Mouse (Mus musculus): ENCODE data around the gene Serbp1. TPM values are rescaled to one million over a fixed set of nuclear protein-coding genes. Genes with fewer than 3 reads are reported as not detected.

Serbp1 gene
- total RNA-seq, 1 experiment from 2014 or later = 922 TPM

DNA sequence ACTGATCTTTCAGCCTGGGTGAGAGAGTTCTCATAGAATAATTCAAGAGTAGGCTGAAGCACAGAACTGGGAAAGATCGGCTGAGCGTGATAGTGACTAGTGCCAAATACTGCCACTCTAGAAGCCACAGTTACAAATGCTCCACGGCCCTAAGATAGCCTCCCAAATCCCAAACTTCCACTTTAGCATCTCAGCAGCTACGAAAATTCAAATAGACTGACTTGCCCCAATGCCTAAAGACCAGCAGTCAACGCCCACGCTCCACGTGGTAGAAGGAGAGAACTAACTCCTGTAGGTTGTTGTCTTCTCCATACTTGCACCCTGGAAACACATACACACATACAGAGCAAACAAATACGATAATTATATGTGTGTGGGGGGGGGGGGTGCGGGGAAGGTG lies 8.5 kb upstream of the Serbp1 start:
- no peak for ATAC-seq (replicated peaks; ENCODE audit: insufficient number of reproducible peaks, low FRiP score, low TSS enrichment, poor library complexity, severe bottlenecking)

DNA sequence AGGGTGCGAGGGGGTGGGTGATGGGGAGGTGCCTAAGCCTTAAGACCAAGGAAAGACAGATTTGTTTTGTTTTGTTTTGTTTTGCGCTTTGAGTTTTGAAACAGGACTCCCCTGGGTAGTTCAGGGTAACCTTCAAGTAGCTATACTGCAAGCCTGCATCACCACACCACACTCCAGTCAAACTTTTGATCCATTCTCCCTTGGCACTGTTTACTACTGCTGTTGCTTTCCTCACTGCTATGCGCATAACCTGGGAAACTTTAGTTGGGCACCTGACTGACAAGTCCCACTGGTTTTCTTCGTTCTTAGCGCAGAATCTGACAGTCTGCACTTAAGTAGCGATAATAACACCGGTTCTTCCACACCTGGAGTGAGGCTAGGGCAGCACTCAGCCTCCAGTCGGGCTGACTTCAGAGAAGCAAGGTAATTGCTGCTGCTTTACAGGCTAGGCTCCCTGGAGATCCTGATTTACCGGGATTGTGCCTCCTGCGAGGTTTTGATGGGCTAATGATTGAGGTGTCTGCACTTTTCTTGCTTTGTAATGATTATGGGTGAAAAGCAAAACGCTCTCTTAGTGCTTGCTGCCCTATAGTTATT lies 8.0 kb upstream of the Serbp1 start:
- no peak for ATAC-seq (replicated peaks; ENCODE audit: insufficient number of reproducible peaks, low FRiP score, low TSS enrichment, poor library complexity, severe bottlenecking)

DNA sequence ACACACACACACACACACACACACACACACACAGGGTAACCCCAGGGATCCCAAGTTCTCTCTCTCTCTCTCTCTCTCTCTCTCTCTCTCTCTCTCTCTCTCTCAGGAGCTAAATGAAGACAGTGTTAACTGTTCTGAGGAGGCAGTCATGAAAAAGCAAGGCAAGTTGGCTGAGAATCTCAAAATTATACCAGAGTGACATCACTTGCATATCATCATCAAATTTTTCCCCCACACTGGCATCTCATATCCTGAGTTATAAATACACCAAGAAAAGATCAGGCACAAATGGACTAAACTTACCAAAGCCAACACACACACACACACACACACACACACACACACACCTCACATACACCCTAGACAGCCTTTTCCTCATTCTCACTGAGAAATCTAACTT lies 7.0 kb upstream of the Serbp1 start:
- ATAC-seq (replicated peaks; ENCODE audit: insufficient number of reproducible peaks, low FRiP score, low TSS enrichment, poor library complexity, severe bottlenecking) = no peak

DNA sequence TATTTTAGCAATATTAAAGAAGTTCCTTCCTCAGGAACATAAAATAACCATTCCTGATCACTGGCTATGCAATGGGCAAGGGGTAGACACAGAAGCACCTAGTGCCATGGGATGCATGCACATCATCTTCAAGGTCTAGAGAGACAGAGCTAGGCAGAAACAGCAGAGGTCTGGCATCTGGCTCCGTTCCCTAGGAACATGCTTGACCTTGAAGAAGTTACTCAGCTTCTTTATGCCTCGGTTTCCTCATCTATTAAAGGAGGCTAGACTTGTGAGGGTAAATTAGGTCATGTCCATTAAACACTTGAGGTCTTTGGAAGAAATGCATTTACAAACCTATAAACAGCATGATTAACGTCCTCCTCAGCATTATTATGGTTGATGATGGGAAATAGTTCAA lies 2.3 kb upstream of the Serbp1 start:
- no peak for ATAC-seq (replicated peaks; ENCODE audit: insufficient number of reproducible peaks, low FRiP score, low TSS enrichment, poor library complexity, severe bottlenecking)

DNA sequence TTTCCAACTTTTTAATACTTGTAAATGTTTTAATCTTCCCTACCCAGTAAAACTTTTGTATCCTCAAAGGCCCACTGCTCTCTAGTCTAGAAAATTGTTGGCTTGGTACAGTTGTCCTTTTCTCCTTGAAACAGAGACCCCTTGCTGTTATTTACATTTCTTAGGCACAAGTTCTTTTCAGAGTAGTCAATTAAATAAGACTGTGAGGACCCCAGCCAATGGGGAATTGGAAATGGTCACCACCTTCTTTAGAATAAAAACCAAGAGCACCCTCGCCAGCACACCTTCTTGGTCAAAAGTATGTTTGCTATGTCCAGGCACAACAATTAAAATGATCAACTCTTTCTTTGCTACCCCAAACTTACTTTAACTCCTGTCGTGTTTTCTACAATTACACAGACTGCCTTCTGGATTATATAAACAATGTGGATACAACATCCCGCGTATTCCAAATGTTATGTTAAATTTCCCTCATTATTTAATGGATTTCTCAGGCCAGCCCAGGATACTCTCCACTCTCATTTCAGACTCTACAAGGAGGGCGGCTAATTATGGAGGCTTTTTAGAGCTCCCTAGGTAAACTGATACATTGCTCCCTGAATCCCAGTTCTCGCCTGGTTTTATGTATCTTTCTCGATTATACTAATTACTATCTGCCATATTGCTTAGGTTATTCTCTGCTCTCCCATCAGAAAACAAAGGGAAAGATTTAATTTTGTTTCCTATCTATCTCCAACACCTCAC lies 1.3 kb upstream of the Serbp1 start:
- ATAC-seq (replicated peaks; ENCODE audit: insufficient number of reproducible peaks, low FRiP score, low TSS enrichment, poor library complexity, severe bottlenecking) = no peak

DNA sequence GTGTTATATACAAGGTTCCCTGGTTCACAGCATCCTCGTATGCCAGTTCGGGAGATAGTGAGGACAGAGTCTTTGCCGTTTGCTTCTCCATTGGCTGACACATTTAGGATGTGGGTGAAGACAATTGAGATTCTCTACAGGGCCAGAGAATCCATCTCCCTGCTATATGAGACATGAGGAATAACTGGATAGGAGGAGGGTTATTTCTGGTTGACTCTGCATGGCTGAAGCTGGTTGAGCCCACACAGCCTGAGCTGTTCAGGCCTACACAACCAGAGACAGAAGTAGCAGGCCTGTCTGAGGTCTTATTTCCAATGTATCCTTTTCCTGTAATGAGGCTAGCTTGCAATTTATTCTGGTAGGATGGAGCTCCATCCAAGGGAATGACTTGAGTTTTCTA lies 3.3 kb downstream of the Serbp1 start:
- ATAC-seq (replicated peaks; ENCODE audit: insufficient number of reproducible peaks, low FRiP score, low TSS enrichment, poor library complexity, severe bottlenecking) = no peak

DNA sequence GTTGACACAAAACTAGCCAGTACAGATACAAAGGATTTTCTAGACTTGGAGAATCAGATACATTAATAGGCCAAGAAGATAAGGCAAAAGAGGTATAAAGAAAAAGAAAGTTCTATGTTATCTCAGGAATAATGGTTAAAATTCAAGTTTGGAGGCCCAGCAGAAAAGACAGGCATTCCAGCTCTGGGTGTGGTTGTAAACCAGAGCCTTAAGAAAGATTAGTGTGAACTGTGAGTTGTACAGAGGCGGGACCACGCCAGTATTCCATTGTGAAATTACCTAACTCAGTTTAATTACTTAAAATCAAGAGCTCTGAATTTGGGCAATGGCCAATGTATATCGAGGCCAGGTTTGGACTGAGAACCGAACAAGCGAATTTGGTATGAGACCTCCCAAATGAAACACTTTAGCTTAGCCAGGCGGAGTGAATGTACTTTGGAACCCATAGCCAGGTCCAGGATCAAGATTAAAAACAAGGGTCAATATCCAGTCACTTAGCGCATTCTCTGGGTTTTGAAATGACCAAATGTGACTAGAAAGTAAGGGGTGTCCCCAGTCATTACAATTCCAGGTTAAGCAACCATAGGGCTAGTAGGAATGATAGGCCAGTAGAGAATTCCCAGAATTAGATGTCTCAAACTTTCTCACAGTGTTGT lies 5.9 kb downstream of the Serbp1 start:
- no peak for ATAC-seq (replicated peaks; ENCODE audit: insufficient number of reproducible peaks, low FRiP score, low TSS enrichment, poor library complexity, severe bottlenecking)

DNA sequence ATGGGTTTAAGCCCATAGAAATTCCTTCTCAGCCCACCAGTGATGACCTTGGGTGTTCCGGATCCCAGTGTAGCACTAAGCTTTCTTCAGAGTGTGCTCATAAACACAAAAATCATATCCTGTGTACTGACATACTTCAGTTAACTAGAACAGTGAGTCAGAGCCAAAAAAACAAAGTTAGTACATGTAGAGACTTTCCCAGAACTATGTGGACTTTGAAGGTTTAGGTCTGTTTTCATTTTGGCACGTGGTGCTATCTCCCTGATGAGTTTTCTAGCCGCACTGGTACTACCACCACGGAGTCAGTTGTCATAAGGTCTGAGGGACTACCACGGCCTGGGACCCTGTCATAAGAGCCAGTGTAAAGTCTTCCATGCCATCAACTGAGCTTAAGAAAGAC lies 6.5 kb downstream of the Serbp1 start:
- no peak for ATAC-seq (replicated peaks; ENCODE audit: insufficient number of reproducible peaks, low FRiP score, low TSS enrichment, poor library complexity, severe bottlenecking)

DNA sequence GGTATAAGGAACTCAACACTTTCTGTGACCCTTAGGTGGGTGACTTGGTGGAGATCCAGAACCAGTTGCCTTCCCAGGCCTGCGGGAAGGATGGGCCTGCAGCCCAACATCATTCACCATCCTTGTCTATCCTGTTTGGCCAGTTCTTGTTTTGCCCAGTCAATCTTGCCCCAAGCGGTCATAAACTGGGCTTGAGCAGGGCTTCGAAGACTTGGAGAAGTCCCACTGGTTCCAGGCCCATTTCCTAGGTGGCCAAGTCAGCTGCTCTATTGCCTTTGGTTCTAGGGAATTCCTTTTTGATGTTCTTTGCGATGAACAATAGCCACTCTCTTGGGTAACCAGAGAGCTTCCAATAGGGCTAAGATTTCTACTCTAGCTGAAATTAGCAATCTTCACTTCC lies 13.1 kb downstream of the Serbp1 start:
- ATAC-seq (replicated peaks; ENCODE audit: insufficient number of reproducible peaks, low FRiP score, low TSS enrichment, poor library complexity, severe bottlenecking) = no peak

DNA sequence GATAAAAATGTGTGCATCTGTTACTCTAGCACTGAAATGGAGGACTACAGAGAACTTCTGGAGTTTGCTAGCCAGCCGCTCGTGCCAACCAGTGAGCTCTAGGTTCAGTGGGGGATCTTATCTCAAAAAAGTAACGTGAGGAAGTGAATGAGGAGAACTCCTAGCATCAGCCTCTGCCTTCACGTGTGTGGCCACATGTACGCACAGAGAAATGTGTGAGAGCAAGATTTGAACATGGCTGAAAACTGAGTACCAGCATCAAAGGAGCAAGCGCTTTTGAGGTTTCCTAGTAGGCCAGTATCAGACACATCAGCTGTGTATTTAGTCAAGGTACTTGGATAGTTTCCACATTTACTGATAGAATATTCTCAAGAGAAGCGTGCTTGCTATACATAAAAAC lies 27.0 kb downstream of the Serbp1 start:
- no peak for ATAC-seq (replicated peaks; ENCODE audit: insufficient number of reproducible peaks, low FRiP score, low TSS enrichment, poor library complexity, severe bottlenecking)

DNA sequence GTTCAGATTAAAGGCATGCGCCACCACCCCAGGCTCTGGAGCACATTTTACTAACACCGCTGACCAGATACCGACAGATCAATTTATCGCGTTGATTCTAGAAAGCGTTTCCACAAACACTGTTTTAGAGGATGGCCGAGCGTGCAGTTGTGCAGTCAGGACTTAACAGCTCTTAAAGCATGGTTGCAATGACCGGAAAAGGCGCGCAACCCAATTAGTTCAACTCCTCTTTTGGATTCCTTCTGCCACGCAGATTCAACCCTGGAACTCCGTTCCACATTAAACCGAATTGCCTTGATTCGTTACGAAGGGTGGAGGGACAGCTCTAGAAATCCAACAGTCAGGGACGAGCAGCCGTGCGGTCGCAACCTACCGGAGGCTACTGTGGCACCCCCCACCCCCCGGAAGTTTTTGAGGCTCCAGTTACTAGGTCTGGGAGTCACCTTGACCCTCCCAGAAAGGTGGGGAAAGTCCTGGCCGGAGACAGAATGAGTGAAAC lies 28.2 kb downstream of the Serbp1 start:
- no peak for ATAC-seq (replicated peaks; ENCODE audit: insufficient number of reproducible peaks, low FRiP score, low TSS enrichment, poor library complexity, severe bottlenecking)

DNA sequence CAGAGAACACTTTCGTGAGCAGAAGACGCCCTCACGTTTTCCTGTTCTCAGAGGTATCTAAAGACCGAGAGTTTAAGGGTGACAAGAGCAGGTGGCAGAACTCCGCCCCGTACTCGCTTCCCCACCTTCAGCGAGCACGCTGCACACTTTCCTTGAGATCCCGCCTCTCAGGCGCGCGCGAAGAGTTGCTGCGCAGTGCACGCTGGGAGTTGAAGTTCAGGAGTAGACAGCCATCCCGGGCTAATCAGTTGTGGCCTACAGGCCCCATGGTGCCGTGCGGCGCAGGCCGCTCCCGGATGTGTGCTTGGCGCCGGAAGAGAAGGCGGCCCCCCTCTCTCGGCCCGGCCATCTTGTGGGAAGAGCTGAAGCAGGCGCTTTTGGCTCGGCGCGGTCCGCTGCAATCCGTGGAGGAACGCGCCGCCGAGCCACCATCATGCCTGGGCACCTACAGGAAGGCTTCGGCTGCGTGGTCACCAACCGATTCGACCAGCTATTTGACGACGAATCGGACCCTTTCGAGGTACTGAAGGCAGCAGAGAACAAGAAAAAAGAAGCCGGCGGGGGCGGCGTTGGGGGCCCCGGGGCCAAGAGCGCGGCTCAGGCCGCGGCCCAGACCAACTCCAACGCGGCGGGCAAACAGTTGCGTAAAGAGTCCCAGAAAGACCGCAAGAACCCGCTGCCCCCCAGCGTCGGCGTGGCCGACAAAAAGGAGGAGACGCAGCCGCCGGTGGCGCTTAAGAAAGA lies 28.9 kb downstream of the Serbp1 start:
- peak; percentile 98 for ATAC-seq (replicated peaks; ENCODE audit: insufficient number of reproducible peaks, low FRiP score, low TSS enrichment, poor library complexity, severe bottlenecking)

DNA sequence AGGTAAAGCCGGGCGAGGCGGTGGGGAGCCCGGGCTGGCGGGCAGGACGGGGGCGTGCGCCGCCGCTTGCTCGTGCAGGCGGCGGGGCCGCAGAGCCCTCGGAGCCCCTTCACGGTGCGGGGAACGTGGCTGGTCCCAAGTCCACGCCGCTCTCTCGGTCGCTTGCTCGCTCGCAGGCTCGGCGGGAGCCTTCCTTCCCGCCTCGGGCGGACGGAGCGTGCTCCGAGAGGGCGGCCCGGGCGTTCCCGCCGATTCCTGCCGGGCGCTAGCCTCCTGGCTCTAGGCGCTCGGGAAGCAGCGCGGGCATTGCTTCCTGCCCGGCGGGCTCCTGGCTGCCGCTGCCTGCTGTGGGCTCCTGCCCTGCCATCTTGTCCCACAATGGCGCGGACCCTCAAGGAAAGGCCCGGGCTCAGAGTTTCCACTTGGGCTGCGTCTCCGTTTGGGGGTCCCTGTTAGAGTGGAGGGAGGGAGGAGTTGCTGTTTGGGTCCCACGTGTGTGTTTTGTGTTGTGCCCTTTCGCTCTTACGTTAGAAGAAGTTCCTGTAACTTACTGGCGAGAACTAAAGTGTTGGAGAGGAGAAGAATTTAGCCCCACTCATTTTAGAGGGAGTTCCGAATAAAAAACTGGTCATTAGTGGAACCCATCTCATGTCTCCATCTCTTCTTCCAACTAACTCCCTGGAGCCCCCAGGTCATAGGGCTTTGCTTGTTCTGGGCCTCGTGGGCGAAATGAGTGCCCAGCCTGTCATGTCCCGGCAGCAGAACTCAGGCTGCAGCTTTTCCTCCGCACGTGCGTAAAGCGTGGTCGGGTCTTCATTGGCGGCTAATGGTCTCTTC lies 29.6 kb downstream of the Serbp1 start:
- 0 out of 2 replicates have a peak, but pooled peaks have one; percentile 15 for ATAC-seq (replicated peaks; ENCODE audit: insufficient number of reproducible peaks, low FRiP score, low TSS enrichment, poor library complexity, severe bottlenecking)

DNA sequence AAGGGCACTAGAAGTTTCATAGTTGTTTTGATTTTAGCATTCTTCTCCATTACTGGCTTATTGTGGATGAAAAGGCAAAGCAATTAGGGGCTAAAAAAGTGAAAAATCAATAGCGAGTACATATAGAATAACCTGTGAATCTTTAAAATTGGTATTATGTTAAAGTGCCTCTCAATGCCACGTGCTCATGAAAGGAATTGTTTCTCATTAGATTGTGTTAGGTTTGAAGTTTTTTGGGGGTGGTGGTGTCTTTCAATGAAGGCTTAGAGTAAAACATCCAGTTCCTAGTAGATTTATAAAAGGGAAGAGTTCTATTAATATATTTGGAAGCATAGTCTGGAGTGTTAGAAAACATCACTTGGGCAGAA lies 30.3 kb downstream of the Serbp1 start:
- no peak for ATAC-seq (replicated peaks; ENCODE audit: insufficient number of reproducible peaks, low FRiP score, low TSS enrichment, poor library complexity, severe bottlenecking)

DNA sequence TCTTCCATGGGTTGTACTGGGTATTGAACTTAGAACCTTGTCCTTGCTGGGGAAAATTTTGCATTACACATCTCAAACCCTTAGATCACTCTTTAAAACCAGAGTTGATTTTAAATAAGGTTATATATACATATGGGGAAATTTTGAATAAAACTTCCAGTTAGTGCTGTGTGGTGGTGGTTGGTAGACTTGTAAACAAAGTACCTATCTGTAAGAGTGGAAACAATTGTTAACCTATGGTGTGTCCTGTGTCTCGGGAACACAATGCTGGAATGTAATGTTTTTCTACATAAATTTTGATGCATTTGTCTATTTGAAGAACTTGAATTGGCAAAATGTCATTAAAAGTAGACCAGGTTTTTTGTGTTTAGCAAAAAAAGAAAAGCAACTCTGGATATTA lies 31.0 kb downstream of the Serbp1 start:
- ATAC-seq (replicated peaks; ENCODE audit: insufficient number of reproducible peaks, low FRiP score, low TSS enrichment, poor library complexity, severe bottlenecking) = no peak

DNA sequence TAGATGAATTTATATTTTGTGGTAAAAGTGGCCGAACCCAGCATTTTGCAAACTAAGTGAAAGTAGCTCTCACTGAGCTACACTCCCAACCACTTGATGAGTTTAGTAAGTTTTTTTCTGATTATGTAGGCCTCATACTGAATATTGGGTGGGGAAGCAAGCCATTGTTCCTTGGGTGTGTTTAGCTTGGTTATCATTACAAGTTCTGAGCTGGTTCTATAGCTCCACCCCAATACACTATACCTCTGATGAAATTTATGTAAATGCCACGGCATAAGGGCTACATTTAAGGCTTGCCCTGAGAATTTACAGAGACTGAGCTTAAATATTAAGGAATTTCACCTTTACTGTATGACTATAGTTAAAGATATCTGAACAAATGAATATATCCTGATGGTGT lies 31.5 kb downstream of the Serbp1 start:
- ATAC-seq (replicated peaks; ENCODE audit: insufficient number of reproducible peaks, low FRiP score, low TSS enrichment, poor library complexity, severe bottlenecking) = no peak

DNA sequence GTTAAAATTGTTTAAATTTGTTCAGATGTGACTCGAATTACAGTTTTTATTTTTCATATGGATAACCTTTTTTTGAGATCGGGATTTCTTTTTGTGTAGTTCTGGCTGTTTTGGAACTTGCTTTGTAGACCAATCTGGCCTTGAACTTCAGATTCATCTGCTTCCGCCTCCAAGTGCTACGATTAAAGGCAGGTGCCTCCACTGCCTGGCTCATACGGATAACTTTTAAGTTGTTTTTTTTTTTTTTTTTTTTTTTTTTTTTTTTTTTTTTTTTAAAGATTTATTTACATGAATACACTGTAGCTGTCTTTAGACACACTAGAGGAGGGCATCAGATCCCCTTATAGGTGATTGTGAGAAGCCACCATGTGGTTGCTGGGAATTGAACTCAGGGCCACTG lies 40.0 kb downstream of the Serbp1 start:
- no peak for ATAC-seq (replicated peaks; ENCODE audit: insufficient number of reproducible peaks, low FRiP score, low TSS enrichment, poor library complexity, severe bottlenecking)

DNA sequence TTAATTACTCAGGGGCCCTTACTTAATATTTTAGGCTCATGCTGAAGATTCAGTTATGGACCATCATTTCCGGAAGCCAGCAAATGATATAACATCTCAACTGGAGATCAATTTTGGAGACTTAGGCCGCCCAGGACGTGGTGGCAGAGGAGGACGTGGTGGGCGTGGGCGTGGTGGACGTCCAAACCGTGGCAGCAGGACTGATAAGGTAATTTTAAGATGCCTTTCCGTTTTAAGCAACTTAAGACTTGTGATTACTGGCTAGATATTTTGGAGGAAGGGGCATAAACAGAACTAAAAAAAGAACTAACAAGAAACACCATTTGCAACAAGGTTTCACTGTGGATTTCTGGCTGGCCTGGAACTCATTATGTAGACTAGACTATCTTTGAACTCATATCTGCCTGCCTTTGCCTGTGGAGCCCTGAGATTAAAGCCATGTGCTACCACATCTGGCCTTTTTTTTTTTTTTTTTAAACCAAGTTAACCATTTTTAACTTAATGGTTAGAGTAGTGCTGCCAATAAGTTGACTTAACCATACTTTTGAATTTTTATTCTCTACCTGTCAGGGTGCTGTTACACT lies 43.7 kb downstream of the Serbp1 start:
- ATAC-seq (replicated peaks; ENCODE audit: insufficient number of reproducible peaks, low FRiP score, low TSS enrichment, poor library complexity, severe bottlenecking) = no peak

Data from monocyte, adult 5-6 weeks (primary cell).